Mouse (Mus musculus) liver, adult 2 months (tissue): Measurements from ENCODE around the gene Trpm8.

Experiments
- CTCF ChIP-seq: fragments of 200-500 bp; IDR thresholded peaks from 2 replicates; pipeline ENCODE4 v1.5.1; 2011; ENCODE audit warnings: low read depth, low read length, control low read depth
- POLR2A ChIP-seq: fragments of 200-500 bp; IDR thresholded peaks from 2 replicates; pipeline ENCODE4 v1.6.1; 2011; ENCODE audit warnings: low read length, control low read depth; ENCODE audit not compliant: insufficient read depth; ENCODE audit errors: extremely low read depth

DNA sequence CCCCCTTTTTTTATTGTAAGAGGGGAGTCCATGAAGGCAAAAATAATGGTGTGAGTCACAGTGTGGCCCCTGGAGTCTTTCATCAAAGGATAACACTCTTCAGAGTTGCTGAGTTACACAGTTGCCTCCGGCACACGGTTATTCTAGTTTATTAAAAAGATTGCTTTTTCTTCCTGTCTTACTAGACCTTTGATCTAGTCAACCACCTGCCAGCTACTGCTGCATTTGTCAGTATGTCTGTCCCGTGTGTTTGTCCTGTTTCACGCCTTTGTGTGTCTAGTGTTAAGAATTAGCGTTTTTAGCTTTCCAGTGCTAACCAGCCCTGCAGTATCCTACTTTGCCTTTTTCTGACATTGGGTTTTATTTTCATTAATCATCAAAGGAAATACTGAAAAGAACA, 8.2 kb downstream of the Trpm8 start:
- TF ChIP-seq CTCF = no peak
- TF ChIP-seq POLR2A = no peak
